Mouse (Mus musculus): ENCODE data around the gene Copz2.

GRCm38 (mm10) chr11:96908594-96908993 lies 58.9 kb downstream of the Copz2 start:
- TF ChIP-seq EP300 (IDR thresholded peaks at IDR 0.05) (no peak), CTCF (IDR thresholded peaks at IDR 0.05) (no peak)

All from lung, postnatal 0 days (tissue).